Mouse (Mus musculus): Measurements from ENCODE around the gene Wee1.

GRCm38 (mm10) chr7:110179208-110179607 lies 57.4 kb downstream of the Wee1 start:
- TF ChIP-seq POLR2A (IDR thresholded peaks at IDR 0.05; ENCODE audit: low read depth, low read length) (no peak), CTCF (conservative IDR thresholded peaks at IDR 0.05; ENCODE audit: insufficient read depth, insufficient read length, low read depth, low read length) (no peak)
